Mouse (Mus musculus) embryonic fibroblast, embryonic 13.5 days (primary cell): Measurements from ENCODE around the gene Eno2. TPM values are rescaled to one million over a fixed set of nuclear protein-coding genes. Genes with fewer than 3 reads are reported as not detected.
"Not testable (repeated sequence)": the region's sequence is repeated elsewhere in the genome, so short reads cannot be mapped to it uniquely, and the experiment has no call there.

ENCODE experiments used
- H3K27ac ChIP-seq: 2 replicates; pipeline ENCODE4 v1.5.1; 2012; ENCODE audit warnings: low read length, control low read depth, inconsistent platforms; ENCODE audit not compliant: insufficient read depth
- H3K4me1 ChIP-seq: 2 replicates; pipeline ENCODE4 v1.6.1; 2011; ENCODE audit warnings: low read length; ENCODE audit not compliant: control insufficient read depth, insufficient read depth
- H3K4me3 ChIP-seq: 2 replicates; pipeline ENCODE4 v1.5.1; 2011; ENCODE audit warnings: mild to moderate bottlenecking, control low read depth, low read length; ENCODE audit not compliant: insufficient read depth
- CTCF ChIP-seq: IDR thresholded peaks from 2 replicates; pipeline ENCODE4 v1.5.1; 2011; ENCODE audit warnings: mild to moderate bottlenecking, control low read depth, low read length, moderate library complexity, borderline replicate concordance; ENCODE audit not compliant: insufficient read depth
- POLR2A ChIP-seq: IDR thresholded peaks from 2 replicates; pipeline ENCODE4 v1.6.1; 2011; ENCODE audit warnings: low read depth, mild to moderate bottlenecking, control low read depth, low read length, moderate library complexity
- polyA plus RNA-seq: library from polyadenylated mRNA; stranded (reverse); fragments of >200 nt; gene quantifications from 2 replicates; pipeline ENCODE4 v1.2.4, GENCODE M21; 2011; ENCODE audit warnings: low read depth; ENCODE audit not compliant: missing spikeins, insufficient read length

Gene Eno2
- polyA plus RNA-seq, 1 experiment, result 24.1 TPM

DNA sequence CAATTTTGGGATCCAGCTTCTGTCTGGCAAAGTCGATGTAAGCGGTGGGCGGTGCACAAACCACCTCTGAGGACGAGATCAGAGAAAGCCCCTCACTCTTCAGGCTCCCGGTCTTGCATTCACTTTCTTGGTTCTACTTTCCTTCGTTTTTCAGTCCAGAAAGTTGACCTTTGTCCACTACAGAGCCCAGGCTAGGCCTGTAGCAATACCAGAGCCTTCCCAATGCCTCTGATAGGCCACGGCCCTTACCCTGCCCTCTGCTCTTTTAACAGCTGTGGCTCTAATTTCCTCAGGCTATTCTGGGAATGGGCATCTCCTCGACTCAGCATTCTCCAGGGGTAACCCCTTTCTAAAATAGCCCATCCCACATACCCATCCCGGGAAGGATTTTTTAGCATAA lies 43.4 kb upstream of the Eno2 start:
- no peak for TF ChIP-seq POLR2A
- no peak for TF ChIP-seq CTCF
- peak overlapping the region; percentile 58 for H3K27ac ChIP-seq
- peaks cover 3% of the 10 kb centered on the region; the same call in 1 of the 2 replicates for H3K4me1 ChIP-seq
- peak overlapping the region; percentile 70 for H3K4me3 ChIP-seq

DNA sequence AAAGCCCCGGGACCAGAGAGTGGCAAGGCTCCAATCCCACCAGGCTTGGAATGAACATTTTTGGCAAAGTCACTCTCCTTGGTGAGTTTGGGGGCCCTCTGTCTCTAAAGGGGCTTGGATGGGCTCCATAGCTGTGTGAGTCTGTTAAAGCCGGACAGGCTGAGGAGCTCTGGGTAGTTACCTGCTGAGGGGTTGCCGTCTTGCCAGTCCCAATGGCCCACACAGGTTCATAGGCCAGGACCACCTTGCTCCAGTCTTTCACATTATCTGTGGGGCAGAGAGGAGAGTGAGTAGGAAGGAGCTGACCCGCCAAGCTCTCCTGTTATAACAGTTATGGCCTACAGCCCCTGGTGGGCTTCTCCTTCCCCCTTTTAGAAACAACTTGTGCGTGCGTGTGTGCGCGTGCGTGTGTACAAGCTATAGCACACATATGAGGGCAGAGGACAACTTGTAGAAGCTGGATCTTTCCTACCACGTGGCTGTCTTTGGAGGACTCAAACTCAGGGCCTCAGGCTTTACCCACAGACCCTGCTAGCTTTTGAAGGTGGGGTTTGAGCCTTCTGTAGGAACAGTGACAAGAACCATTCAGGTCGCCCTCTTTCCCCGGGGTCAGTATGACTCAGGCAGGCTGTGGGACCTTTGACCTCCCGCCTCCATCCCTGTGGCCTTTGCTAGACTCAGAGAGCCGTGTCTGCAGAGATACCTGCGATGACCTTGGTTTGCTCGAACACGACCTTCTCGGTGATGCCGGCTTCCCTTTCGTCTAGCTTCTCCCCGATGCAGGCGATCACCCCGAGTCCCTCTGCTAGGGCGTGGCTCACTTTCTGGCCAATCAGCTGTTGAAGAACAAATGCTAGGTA lies 42.5 kb upstream of the Eno2 start:
- no peak overlapping the region for H3K27ac ChIP-seq
- peaks cover 8% of the 10 kb centered on the region for H3K4me1 ChIP-seq
- peak overlapping the region; percentile 70 for H3K4me3 ChIP-seq
- TF ChIP-seq CTCF, result no peak
- TF ChIP-seq POLR2A, result no peak

GRCm38 (mm10) chr6:124811403-124811665 lies 41.9 kb upstream of the Eno2 start:
- H3K4me3 ChIP-seq, result no peak overlapping the region
- no peak overlapping the region for H3K27ac ChIP-seq
- H3K4me1 ChIP-seq, result peaks cover 8% of the 10 kb centered on the region
- no peak for TF ChIP-seq CTCF
- TF ChIP-seq POLR2A, result peak; percentile 26; the same call in 1 of the 2 replicates

GRCm38 (mm10) chr6:124810566-124811402 lies 41.3 kb upstream of the Eno2 start:
- not testable (repeated sequence) for H3K4me3 ChIP-seq, H3K27ac ChIP-seq, H3K4me1 ChIP-seq

GRCm38 (mm10) chr6:124809775-124810538 lies 40.5 kb upstream of the Eno2 start:
- Histone ChIP-seq H3K27ac (peak overlapping the region; percentile 16; the same call in 1 of the 2 replicates), H3K4me1 (peaks cover 8% of the 10 kb centered on the region), H3K4me3 (peak overlapping the region; percentile 76)
- TF ChIP-seq CTCF, result no peak
- peak; percentile 55; the same call in 1 of the 2 replicates for TF ChIP-seq POLR2A

- Histone ChIP-seq H3K4me1 (peaks cover 8% of the 10 kb centered on the region), H3K4me3 (peak overlapping the region; percentile 76)
- TF ChIP-seq POLR2A (peak; percentile 65; the same call in 1 of the 2 replicates), CTCF (peak; percentile 58)
Observed at GRCm38 (mm10) chr6:124809052-124809774, 39.7 kb upstream of the Eno2 start.

GRCm38 (mm10) chr6:124808358-124809012 lies 39.0 kb upstream of the Eno2 start, which contains the start of gene Spsb2:
Gene Spsb2 (plus strand): TSS chr6:124808661.
- peaks cover 8% of the 10 kb centered on the region for H3K4me1 ChIP-seq
- TF ChIP-seq POLR2A, result peak; percentile 63
- TF ChIP-seq CTCF, result no peak
- peak within 1 kb of the TSS; percentile 94 for H3K27ac ChIP-seq
- H3K4me3 ChIP-seq, result peak within 1 kb of the TSS; percentile 76

More at GRCm38 (mm10) chr6:124809052-124809774, 39.7 kb upstream of the Eno2 start:
- peak overlapping the region; percentile 91 for H3K27ac ChIP-seq

GRCm38 (mm10) chr6:124807986-124808357 lies 38.5 kb upstream of the Eno2 start:
- no peak overlapping the region for H3K4me3 ChIP-seq
- H3K27ac ChIP-seq, result peak overlapping the region; percentile 94
- TF ChIP-seq POLR2A, result no peak
- TF ChIP-seq CTCF, result no peak
- H3K4me1 ChIP-seq, result peaks cover 8% of the 10 kb centered on the region
